Comparison of ENCODE assay signal across 8 mouse cellular contexts in the genomic region with DNA sequence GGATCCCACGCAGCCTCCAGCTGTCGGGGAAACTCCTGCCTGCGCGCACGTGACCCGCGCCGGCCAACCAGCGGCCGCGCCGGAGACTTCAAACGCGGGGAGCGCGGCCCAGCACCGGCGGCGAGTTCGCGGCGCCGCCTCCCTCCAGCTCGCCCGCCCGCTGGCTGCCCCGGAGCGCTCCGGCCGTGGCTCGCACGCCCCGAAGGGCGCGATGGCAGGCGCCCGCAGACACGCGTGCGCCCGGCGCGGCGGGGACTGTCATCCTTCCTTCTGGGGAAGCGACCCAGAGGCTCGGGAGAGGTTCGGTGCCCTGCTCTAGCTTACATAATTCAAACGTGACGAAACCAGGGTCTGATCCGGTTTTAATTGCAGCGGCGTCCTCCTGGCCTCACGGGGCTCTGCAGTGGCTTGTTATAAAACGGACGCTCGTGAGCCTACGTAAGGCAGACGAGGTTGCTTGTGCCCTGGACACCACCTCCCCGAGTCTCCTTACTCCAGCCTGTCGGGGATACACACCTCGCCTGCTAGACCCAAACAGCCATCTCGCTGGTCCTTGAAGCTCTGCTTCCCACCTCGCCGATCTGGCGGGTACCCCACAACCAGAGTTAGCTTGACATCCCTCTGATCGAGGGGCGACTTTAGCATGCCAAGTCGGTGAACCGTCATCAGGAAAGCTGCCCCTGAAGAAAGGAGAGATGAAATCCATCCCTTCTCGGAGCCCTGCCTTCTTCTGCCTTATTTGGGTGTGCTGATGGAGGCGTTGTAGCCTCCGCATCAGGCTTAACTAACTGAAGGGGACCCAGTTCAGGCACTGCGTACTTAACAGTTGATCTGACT. TPM values are rescaled to one million over a fixed set of nuclear protein-coding genes. Genes with fewer than 3 reads are reported as not detected.
DNase-seq lines count a peak whose midpoint lies in the region; ATAC-seq and TF ChIP-seq lines count a peak whose summit lies in the region.

Gene Yaf2, minus strand, starts transcription at position 11 of the 837 bp plus-strand sequence.

- WGBS in forebrain, embryonic 10.5 days, result under 1% methylated on average over 73 of the region's 73 CpGs
- under 1% methylated on average over 58 of the region's 73 CpGs for WGBS in heart, embryonic 15.5 days
- WGBS in liver, embryonic 14.5 days (ENCODE audit: insufficient replicate concordance), result under 1% methylated on average over 65 of the region's 73 CpGs
- WGBS in neural tube, embryonic 11.5 days, result under 1% methylated on average over 50 of the region's 73 CpGs
- 0% methylated on average over 56 of the region's 73 CpGs for WGBS in stomach, postnatal 0 days

- peak within 1 kb of the TSS; percentile 87 for H3K4me3 ChIP-seq in forebrain, embryonic 10.5 days
- peak within 1 kb of the TSS; percentile 68 for H3K4me3 ChIP-seq in heart, embryonic 15.5 days
- peak within 1 kb of the TSS; percentile 69 to 93 for H3K4me3 ChIP-seq in liver, embryonic 14.5 days (ENCODE audit: insufficient read depth in 1 of 2, low read depth in 2 of 2, low read length in 2 of 2)
- peak within 1 kb of the TSS; percentile 95 for H3K4me3 ChIP-seq in neural tube, embryonic 11.5 days (ENCODE audit: low read depth, low read length)
- peak within 1 kb of the TSS; percentile 72 for H3K4me3 ChIP-seq in stomach, postnatal 0 days (ENCODE audit: low read depth, low read length)

- ATAC-seq in CD4-positive, CD25-positive, alpha-beta regulatory T cell, adult 4 months, result peak; percentile 86
- ATAC-seq in heart, embryonic 15.5 days (replicated peaks; ENCODE audit: insufficient number of reproducible peaks, insufficient read depth, low FRiP score, low read depth), result peak; percentile 94
- peak; percentile 93 for ATAC-seq in liver, embryonic 14.5 days (ENCODE audit: insufficient read depth)
- peak; percentile 94 for ATAC-seq in neural tube, embryonic 11.5 days (ENCODE audit: insufficient read depth, low FRiP score, low TSS enrichment)
- peak; percentile 96 for ATAC-seq in stomach, postnatal 0 days (ENCODE audit: low FRiP score, low TSS enrichment)

- H3K9ac ChIP-seq in heart, embryonic 15.5 days, result peak within 1 kb of the TSS; percentile 94
- H3K9ac ChIP-seq in liver, embryonic 14.5 days (replicated peaks), result peak within 1 kb of the TSS; percentile 90
- H3K9ac ChIP-seq in neural tube, embryonic 11.5 days (ENCODE audit: low read length), result peak within 1 kb of the TSS; percentile 95
- peak within 1 kb of the TSS; percentile 87 for H3K9ac ChIP-seq in stomach, postnatal 0 days (ENCODE audit: low read length)

- TF ChIP-seq EP300 in liver, embryonic 14.5 days (IDR thresholded peaks at IDR 0.05; ENCODE audit: low read depth), result no peak
- TF ChIP-seq EP300 in stomach, postnatal 0 days (optimal IDR thresholded peaks at IDR 0.05), result no peak

- peaks cover 13% of the 10 kb centered on the region; the same call in 1 of the 2 replicates for H3K27me3 ChIP-seq in forebrain, embryonic 10.5 days (ENCODE audit: poor library complexity, severe bottlenecking)
- H3K27me3 ChIP-seq in heart, embryonic 15.5 days, result no peaks in the 10 kb centered on the region
- no peaks in the 10 kb centered on the region; the same call in 1 of the 2 replicates for H3K27me3 ChIP-seq in liver, embryonic 14.5 days (ENCODE audit: control insufficient read depth, insufficient read depth, low read length)
- H3K27me3 ChIP-seq in neural tube, embryonic 11.5 days (ENCODE audit: control insufficient read depth, insufficient read depth, low read length), result no peaks in the 10 kb centered on the region
- H3K27me3 ChIP-seq in stomach, postnatal 0 days (ENCODE audit: control insufficient read depth, insufficient read depth, low read length), result no peaks in the 10 kb centered on the region

- peak; percentile 80 for DNase-seq in c-Kit-negative CD71-positive TER-119-positive erythroid progenitor cells, embryonic 14.5 days (ENCODE audit: low read depth, low spot score)
- peak; percentile 79 for DNase-seq in forebrain, embryonic 10.5 days (ENCODE audit: extremely low spot score, low spot score)
- peak; percentile 87 to 95 for DNase-seq in kidney, postnatal 25 days
- DNase-seq in liver, embryonic 14.5 days (ENCODE audit: low read depth in 3 of 3, low spot score in 3 of 3), result peak; percentile 80 to 82 (median 80)
- DNase-seq in neural tube, embryonic 11.5 days (ENCODE audit: low spot score), result peak; percentile 90
- peak; percentile 90 for DNase-seq in stomach, postnatal 0 days (ENCODE audit: low spot score)

- H3K9me3 ChIP-seq in forebrain, embryonic 10.5 days, result no peaks in the 10 kb centered on the region
- H3K9me3 ChIP-seq in heart, embryonic 15.5 days (replicated peaks), result no peaks in the 10 kb centered on the region
- no peaks in the 10 kb centered on the region for H3K9me3 ChIP-seq in liver, embryonic 14.5 days (ENCODE audit: control insufficient read depth, low read length)
- H3K9me3 ChIP-seq in neural tube, embryonic 11.5 days (ENCODE audit: control insufficient read depth, low read length), result no peaks in the 10 kb centered on the region
- H3K9me3 ChIP-seq in stomach, postnatal 0 days (ENCODE audit: control insufficient read depth, low read length), result no peaks in the 10 kb centered on the region

- H3K27ac ChIP-seq in forebrain, embryonic 10.5 days, result peak within 1 kb of the TSS; percentile 95
- H3K27ac ChIP-seq in heart, embryonic 15.5 days, result peak within 1 kb of the TSS; percentile 96
- peak within 1 kb of the TSS; percentile 45 for H3K27ac ChIP-seq in liver, embryonic 14.5 days
- H3K27ac ChIP-seq in neural tube, embryonic 11.5 days (ENCODE audit: low read depth, low read length), result peak within 1 kb of the TSS; percentile 97
- H3K27ac ChIP-seq in stomach, postnatal 0 days (replicated peaks), result peak within 1 kb of the TSS; percentile 96

- peaks cover 27% of the 10 kb centered on the region for H3K4me1 ChIP-seq in forebrain, embryonic 10.5 days
- peaks cover 12% of the 10 kb centered on the region for H3K4me1 ChIP-seq in heart, embryonic 15.5 days (replicated peaks)
- peaks cover 0 to 2% of the 10 kb centered on the region in 2 experiments; a peak in 2 of 4 replicates for H3K4me1 ChIP-seq in liver, embryonic 14.5 days (replicated peaks; ENCODE audit: control insufficient read depth in 2 of 2, insufficient read depth in 2 of 2, low read length in 1 of 2)
- H3K4me1 ChIP-seq in neural tube, embryonic 11.5 days (ENCODE audit: control insufficient read depth, insufficient read depth, low read length), result no peaks in the 10 kb centered on the region
- no peaks in the 10 kb centered on the region for H3K4me1 ChIP-seq in stomach, postnatal 0 days (replicated peaks; ENCODE audit: control insufficient read depth, insufficient read depth)

- peaks cover 14% of the 10 kb centered on the region for H3K36me3 ChIP-seq in forebrain, embryonic 10.5 days (replicated peaks)
- H3K36me3 ChIP-seq in heart, embryonic 15.5 days, result peaks cover 8% of the 10 kb centered on the region; the same call in 1 of the 2 replicates
- H3K36me3 ChIP-seq in liver, embryonic 14.5 days (replicated peaks; ENCODE audit: control insufficient read depth, insufficient read depth, low read depth), result peaks cover 2% of the 10 kb centered on the region; the same call in 1 of the 2 replicates
- H3K36me3 ChIP-seq in neural tube, embryonic 11.5 days (ENCODE audit: control insufficient read depth, insufficient read depth, low read length), result no peaks in the 10 kb centered on the region
- no peaks in the 10 kb centered on the region for H3K36me3 ChIP-seq in stomach, postnatal 0 days (ENCODE audit: control insufficient read depth, insufficient read depth, low read length)

- peak within 1 kb of the TSS; percentile 87 for H3K4me2 ChIP-seq in heart, embryonic 15.5 days
- peak within 1 kb of the TSS; percentile 86 for H3K4me2 ChIP-seq in liver, embryonic 14.5 days (ENCODE audit: low read depth)
- H3K4me2 ChIP-seq in neural tube, embryonic 11.5 days (ENCODE audit: low read depth), result peak within 1 kb of the TSS; percentile 57
- peak within 1 kb of the TSS; percentile 79 for H3K4me2 ChIP-seq in stomach, postnatal 0 days (replicated peaks; ENCODE audit: low read depth)

- TF ChIP-seq CTCF in liver, embryonic 14.5 days (IDR thresholded peaks at IDR 0.05; ENCODE audit: low read depth), result no peak
- no peak for TF ChIP-seq CTCF in stomach, postnatal 0 days (IDR thresholded peaks at IDR 0.05; ENCODE audit: low read depth)

RNA-seq across cellular contexts. Expression of gene Yaf2, which starts in this region (rescaled TPM):
- polyA plus RNA-seq in CD4-positive, CD25-positive, alpha-beta regulatory T cell, adult 4 months (2017; shearing (Covaris generic)), result 10 to 100 TPM; 25.1 to 27.6 TPM
- 91.2 and 109 TPM in 2 replicates for polyA plus RNA-seq in forebrain, embryonic 10.5 days (2016; fragmentation: Nextera tagmentation; extraction: Ambion mirVana)
- polyA plus RNA-seq in heart, embryonic 15.5 days (2015; fragmentation: Nextera tagmentation; extraction: Ambion mirVana), result 72.3 and 74.5 TPM in 2 replicates
- polyA plus RNA-seq in liver, embryonic 14.5 days (2012; rRNA removed), result 11.5 and 14.3 TPM in 2 replicates
- polyA plus RNA-seq in liver, embryonic 14.5 days (2014; fragmentation: Nextera tagmentation; extraction: Ambion mirVana), result 23.1 and 27.2 TPM in 2 replicates
- polyA plus RNA-seq in neural tube, embryonic 11.5 days (2014; fragmentation: Nextera tagmentation; extraction: Ambion mirVana), result 138 TPM in 2 replicates
- polyA plus RNA-seq in stomach, postnatal 0 days (2015; fragmentation: Nextera tagmentation; extraction: Ambion mirVana), result 44.7 and 46.7 TPM in 2 replicates

Comparison
In these comparisons a context has a peak if more than half of its experiments do, and no peak if none do; other contexts are left out.
1. Peak in every context shown above with its lines: DNase-seq, ATAC-seq, H3K4me3 ChIP-seq and H3K27ac ChIP-seq.
2. H3K27ac ChIP-seq: peak in every context shown above with its lines; median percentile 97 in neural tube, embryonic 11.5 days; 96 in heart, embryonic 15.5 days; 96 in stomach, postnatal 0 days; 95 in forebrain, embryonic 10.5 days; 45 in liver, embryonic 14.5 days.